Mouse (Mus musculus) MEL (cell line): ENCODE data around the gene Zfp217. TPM values are rescaled to one million over a fixed set of nuclear protein-coding genes. Genes with fewer than 3 reads are reported as not detected.

Source experiments
- DNase-seq: peaks from one replicate; pipeline ENCODE4 v3.0.0; 2011; ENCODE audit warnings: low read depth, low spot score
- H3K27ac ChIP-seq: 2 replicates; pipeline ENCODE4 v1.5.1; 2012; ENCODE audit warnings: low read depth, mild to moderate bottlenecking, control low read depth, low read length, moderate library complexity; ENCODE audit not compliant: control insufficient read depth
- H3K27me3 ChIP-seq, 2 experiments: fragments of 150-350 bp in 1 of 2; sonication (generic) in 1 of 2; 2 replicates each; pipeline ENCODE4 v1.6.1; 2012; ENCODE audit warnings: low read length in 2 of 2, mild to moderate bottlenecking in 2 of 2, improper control_type of control experiment in 1 of 2, moderate library complexity in 1 of 2; ENCODE audit not compliant: insufficient read depth in 2 of 2, control insufficient read depth in 1 of 2
- H3K36me3 ChIP-seq, 2 experiments: 2 replicates each; pipeline ENCODE4 v1.6.1; 2012 to 2014; ENCODE audit warnings: low read length in 2 of 2, improper control_type of control experiment in 1 of 2, inconsistent platforms in 1 of 2, mild to moderate bottlenecking in 1 of 2; ENCODE audit not compliant: insufficient read depth in 2 of 2, control insufficient read depth in 1 of 2
- H3K4me1 ChIP-seq, 2 experiments: fragments of 150-350 bp in 1 of 2; sonication (generic) in 1 of 2; 2 replicates each; pipeline ENCODE4 v1.6.1; 2012; ENCODE audit warnings: low read length in 2 of 2, improper control_type of control experiment in 1 of 2, mild to moderate bottlenecking in 1 of 2; ENCODE audit not compliant: insufficient read depth in 2 of 2, control insufficient read depth in 1 of 2
- H3K4me3 ChIP-seq, 2 experiments: fragments of 150-350 bp in 1 of 2; sonication (generic) in 1 of 2; 2 replicates each; pipeline ENCODE4 v1.5.1; 2012; ENCODE audit warnings: low read depth in 2 of 2, low read length in 2 of 2, mild to moderate bottlenecking in 2 of 2, moderate library complexity in 2 of 2, control low read depth in 1 of 2, improper control_type of control experiment in 1 of 2; ENCODE audit not compliant: control insufficient read depth in 1 of 2, insufficient read depth in 1 of 2
- H3K79me2 ChIP-seq: 2 replicates; pipeline ENCODE4 v1.6.1; 2012; ENCODE audit warnings: mild to moderate bottlenecking, low read length, moderate library complexity; ENCODE audit not compliant: control insufficient read depth, poor library complexity, insufficient read depth
- H3K9ac ChIP-seq: 2 replicates; pipeline ENCODE4 v1.6.1; 2012; ENCODE audit warnings: low read depth, mild to moderate bottlenecking, control low read depth, low read length, moderate library complexity; ENCODE audit not compliant: control insufficient read depth, poor library complexity, severe bottlenecking
- H3K9me3 ChIP-seq: fragments of 150-350 bp; sonication (generic); replicated peaks from 2 replicates; pipeline ENCODE4 v1.6.1; 2012; ENCODE audit warnings: mild to moderate bottlenecking, low read length, improper control_type of control experiment, moderate library complexity; ENCODE audit not compliant: insufficient read depth
- BHLHE40 ChIP-seq: IDR thresholded peaks from 2 replicates; pipeline ENCODE4 v1.6.1; 2012; ENCODE audit warnings: low read depth, mild to moderate bottlenecking, inconsistent platforms, low read length, improper control_type of control experiment, borderline replicate concordance
- CHD1 ChIP-seq: IDR thresholded peaks from 2 replicates; pipeline ENCODE4 v1.6.1; 2012; ENCODE audit warnings: low read depth, mild to moderate bottlenecking, inconsistent platforms, low read length, improper control_type of control experiment
- CHD2 ChIP-seq: IDR thresholded peaks from 2 replicates; pipeline ENCODE4 v1.6.1; 2011; ENCODE audit warnings: low read length, improper control_type of control experiment
- CTCF ChIP-seq, 3 experiments: IDR thresholded peaks in 2 of 3; conservative IDR thresholded peaks in 1 of 3; 2 replicates each; pipeline ENCODE4 v1.5.1; 2011 to 2012; ENCODE audit warnings: low read length in 3 of 3, low read depth in 2 of 3, mild to moderate bottlenecking in 2 of 3, improper control_type of control experiment in 1 of 3, inconsistent platforms in 1 of 3, mixed read lengths in 1 of 3, moderate library complexity in 1 of 3; ENCODE audit not compliant: control insufficient read depth in 1 of 3, insufficient read depth in 1 of 3, poor library complexity in 1 of 3, severe bottlenecking in 1 of 3
- E2F4 ChIP-seq: IDR thresholded peaks from 2 replicates; pipeline ENCODE4 v1.6.1; 2011; ENCODE audit warnings: low read depth, low read length, improper control_type of control experiment, borderline replicate concordance
- ELF1 ChIP-seq: IDR thresholded peaks from 2 replicates; pipeline ENCODE4 v1.6.1; 2014; ENCODE audit warnings: low read depth, mild to moderate bottlenecking, inconsistent platforms, low read length, improper control_type of control experiment, moderate library complexity
- EP300 ChIP-seq, 2 experiments: IDR thresholded peaks; 2 replicates each; pipeline ENCODE4 v1.6.1; 2011; ENCODE audit warnings: improper control_type of control experiment in 2 of 2, low read length in 2 of 2, low read depth in 1 of 2, mild to moderate bottlenecking in 1 of 2
- ETS1 ChIP-seq: IDR thresholded peaks from 2 replicates; pipeline ENCODE4 v1.6.1; 2012; ENCODE audit warnings: low read depth, mild to moderate bottlenecking, inconsistent platforms, low read length, improper control_type of control experiment, moderate library complexity
- GATA1 ChIP-seq: IDR thresholded peaks from 2 replicates; pipeline ENCODE4 v1.6.1; 2011; ENCODE audit warnings: low read depth, low read length, improper control_type of control experiment
- HCFC1 ChIP-seq: IDR thresholded peaks from 2 replicates; pipeline ENCODE4 v1.6.1; 2012; ENCODE audit warnings: low read depth, mild to moderate bottlenecking, inconsistent platforms, low read length, improper control_type of control experiment, moderate library complexity
- KAT2A ChIP-seq: conservative IDR thresholded peaks from 2 replicates; pipeline ENCODE4 v1.6.1; 2012; ENCODE audit warnings: low read depth, low read length, improper control_type of control experiment, inconsistent platforms
- MAFK ChIP-seq: IDR thresholded peaks from 2 replicates; pipeline ENCODE4 v1.6.1; 2011; ENCODE audit warnings: low read depth, mild to moderate bottlenecking, low read length, improper control_type of control experiment, borderline replicate concordance
- MAX ChIP-seq: IDR thresholded peaks from 2 replicates; pipeline ENCODE4 v1.6.1; 2011; ENCODE audit warnings: low read length, improper control_type of control experiment
- MAZ ChIP-seq: IDR thresholded peaks from 2 replicates; pipeline ENCODE4 v1.6.1; 2012; ENCODE audit warnings: low read depth, mild to moderate bottlenecking, inconsistent platforms, low read length, improper control_type of control experiment
- MEF2A ChIP-seq: IDR thresholded peaks from 2 replicates; pipeline ENCODE4 v1.6.1; 2014; ENCODE audit warnings: low read depth, mild to moderate bottlenecking, inconsistent platforms, low read length, improper control_type of control experiment; ENCODE audit not compliant: poor library complexity, insufficient replicate concordance, severe bottlenecking; ENCODE audit errors: extremely low read depth
- MXI1 ChIP-seq: IDR thresholded peaks from 2 replicates; pipeline ENCODE4 v1.6.1; 2011; ENCODE audit warnings: mild to moderate bottlenecking, low read depth, low read length, improper control_type of control experiment
- MYB ChIP-seq: IDR thresholded peaks from 2 replicates; pipeline ENCODE4 v1.6.1; 2011; ENCODE audit warnings: mild to moderate bottlenecking, low read depth, low read length, improper control_type of control experiment
- MYC ChIP-seq: IDR thresholded peaks from 2 replicates; pipeline ENCODE4 v1.6.1; 2011; ENCODE audit warnings: low read depth, mild to moderate bottlenecking, low read length, improper control_type of control experiment, moderate library complexity
- NELFE ChIP-seq: IDR thresholded peaks from 2 replicates; pipeline ENCODE4 v1.6.1; 2011; ENCODE audit warnings: low read depth, low read length, improper control_type of control experiment
- NRF1 ChIP-seq: IDR thresholded peaks from 2 replicates; pipeline ENCODE4 v1.6.1; 2014; ENCODE audit warnings: low read depth, mild to moderate bottlenecking, inconsistent platforms, low read length, improper control_type of control experiment, moderate library complexity; ENCODE audit not compliant: poor library complexity, insufficient read depth, severe bottlenecking
- POLR2A ChIP-seq, 2 experiments: IDR thresholded peaks; 2 replicates each; pipeline ENCODE4 v1.6.1; 2011 to 2012; ENCODE audit warnings: low read length in 2 of 2, mild to moderate bottlenecking in 2 of 2, control low read depth in 1 of 2, improper control_type of control experiment in 1 of 2, low read depth in 1 of 2, moderate library complexity in 1 of 2; ENCODE audit not compliant: control insufficient read depth in 1 of 2, insufficient read depth in 1 of 2, poor library complexity in 1 of 2
- POLR2AphosphoS2 ChIP-seq: IDR thresholded peaks from 2 replicates; pipeline ENCODE4 v1.6.1; 2011; ENCODE audit warnings: low read length, improper control_type of control experiment
- RAD21 ChIP-seq: IDR thresholded peaks from 2 replicates; pipeline ENCODE4 v1.6.1; 2011; ENCODE audit warnings: mild to moderate bottlenecking, low read depth, low read length, improper control_type of control experiment
- RCOR1 ChIP-seq: IDR thresholded peaks from 2 replicates; pipeline ENCODE4 v1.6.1; 2012; ENCODE audit warnings: low read depth, mild to moderate bottlenecking, inconsistent platforms, low read length, improper control_type of control experiment
- SIN3A ChIP-seq: IDR thresholded peaks from 2 replicates; pipeline ENCODE4 v1.6.1; 2012; ENCODE audit warnings: low read length, improper control_type of control experiment, inconsistent platforms
- SMC3 ChIP-seq: IDR thresholded peaks from 2 replicates; pipeline ENCODE4 v1.6.1; 2011; ENCODE audit warnings: low read depth, low read length, improper control_type of control experiment
- TAL1 ChIP-seq: IDR thresholded peaks from 2 replicates; pipeline ENCODE4 v1.6.1; 2012; ENCODE audit warnings: mild to moderate bottlenecking, inconsistent platforms, low read length, moderate library complexity, mixed read lengths
- TBP ChIP-seq: IDR thresholded peaks from 2 replicates; pipeline ENCODE4 v1.8.0; 2011; ENCODE audit warnings: low read depth, low read length, improper control_type of control experiment
- UBTF ChIP-seq: IDR thresholded peaks from 2 replicates; pipeline ENCODE4 v1.6.1; 2012; ENCODE audit warnings: low read depth, mild to moderate bottlenecking, inconsistent platforms, low read length, improper control_type of control experiment, moderate library complexity, borderline replicate concordance; ENCODE audit not compliant: insufficient read depth
- USF2 ChIP-seq, 2 experiments: IDR thresholded peaks; 2 replicates each; pipeline ENCODE4 v1.6.1; 2011 to 2012; ENCODE audit warnings: improper control_type of control experiment in 2 of 2, low read length in 2 of 2, borderline replicate concordance in 1 of 2, inconsistent platforms in 1 of 2, low read depth in 1 of 2, mild to moderate bottlenecking in 1 of 2; ENCODE audit not compliant: insufficient read depth in 1 of 2
- ZC3H11A ChIP-seq: IDR thresholded peaks from 2 replicates; pipeline ENCODE4 v1.6.1; 2012; ENCODE audit warnings: low read depth, mild to moderate bottlenecking, inconsistent platforms, low read length, improper control_type of control experiment
- ZKSCAN1 ChIP-seq: IDR thresholded peaks from 2 replicates; pipeline ENCODE4 v1.6.1; 2012; ENCODE audit warnings: low read depth, mild to moderate bottlenecking, inconsistent platforms, low read length, improper control_type of control experiment, moderate library complexity
- polyA plus RNA-seq, 2 experiments: library from polyadenylated mRNA; stranded (reverse) in 1 of 2; unstranded in 1 of 2; fragments of >175 nt in 1 of 2; fragments of >200 nt in 1 of 2; gene quantifications; 2 replicates each; pipeline versions ENCODE4 v1.2.1 to v1.2.4; 2012; ENCODE audit warnings: low replicate concordance in 2 of 2, low read depth in 1 of 2; ENCODE audit not compliant: insufficient read length in 2 of 2, insufficient read depth in 1 of 2, missing spikeins in 1 of 2
- total RNA-seq: library from RNA; depleted of rRNA; stranded (reverse); fragments of 300-350 nt; gene quantifications from 2 replicates; pipeline ENCODE4 v1.2.3, GENCODE M21; 2012

Gene Zfp217
- total and polyA plus RNA-seq, 3 experiments = 21.7 to 34.9 (median 25.5) TPM

DNA sequence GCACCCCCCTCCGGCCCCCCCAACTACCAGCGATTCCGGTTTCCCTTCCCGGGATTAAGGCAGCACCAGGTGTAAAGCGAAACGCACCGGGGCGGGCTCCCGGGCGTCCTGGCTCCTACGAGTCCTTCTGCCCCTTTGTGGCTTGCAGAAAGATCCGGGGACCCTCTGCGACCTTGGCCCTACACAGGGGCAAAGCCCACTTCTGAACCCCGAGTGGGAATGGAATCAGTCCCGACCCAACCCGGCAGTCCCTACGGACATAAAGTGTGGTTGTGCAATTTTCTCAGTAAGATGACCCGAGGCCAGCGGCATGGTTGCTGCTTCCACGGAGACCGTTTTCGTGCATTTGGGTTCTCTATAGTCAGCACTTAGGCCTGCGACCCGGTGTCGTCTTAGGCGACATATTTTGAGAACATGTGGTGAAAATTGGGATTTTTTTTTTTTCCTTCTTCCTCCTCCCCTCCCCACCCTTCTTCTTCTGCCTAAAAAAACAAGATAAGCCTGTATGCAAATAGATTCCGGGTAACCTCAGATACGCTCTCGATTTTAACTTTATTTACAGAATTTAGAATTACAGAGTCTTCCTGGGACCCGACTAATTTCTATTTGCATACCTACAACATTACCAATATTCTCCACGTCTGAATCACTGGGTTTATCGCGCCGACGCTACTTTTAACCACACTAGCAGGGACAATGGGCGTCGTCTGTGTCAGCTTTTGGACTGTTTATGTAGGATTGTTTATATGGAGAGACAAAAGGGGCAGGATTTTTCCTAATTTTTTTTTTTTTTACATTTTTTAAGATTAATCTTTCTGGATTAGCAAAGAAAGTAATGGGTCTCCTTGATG is 5.7 kb upstream of the Zfp217 start (continued):
- TF ChIP-seq MEF2A = no peak
- TF ChIP-seq POLR2AphosphoS2 = no peak
- no peak for TF ChIP-seq NRF1
- peak; percentile 69; the same call in 1 of the 2 replicates for TF ChIP-seq HCFC1
- TF ChIP-seq MYC = peak; percentile 88
- TF ChIP-seq TBP = peak; percentile 76
- TF ChIP-seq ETS1 = peak; percentile 97
- TF ChIP-seq E2F4 = no peak
- no peak for TF ChIP-seq SMC3
- TF ChIP-seq MAX = peak; percentile 83
- TF ChIP-seq BHLHE40 = peak; percentile 58; the same call in 1 of the 2 replicates
- peak; percentile 79 to 91 for TF ChIP-seq EP300 (IDR thresholded peaks at IDR 0.05; ENCODE audit: low read depth in 1 of 2, low read length in 2 of 2)
- TF ChIP-seq GATA1 = peak; percentile 94
- TF ChIP-seq POLR2A (IDR thresholded peaks at IDR 0.05; ENCODE audit: control insufficient read depth in 1 of 2, insufficient read depth in 1 of 2, low read depth in 1 of 2, low read length in 2 of 2, poor library complexity in 1 of 2) = peak in 1 of 2 experiments; percentile 55; a peak in 1 of 4 replicates
- TF ChIP-seq CHD1 = peak; percentile 66
- TF ChIP-seq RAD21 = no peak
- TF ChIP-seq ZC3H11A = no peak
- no peak; the same call in 1 of the 2 replicates for TF ChIP-seq KAT2A
- TF ChIP-seq MAZ = peak; percentile 99

- peak; percentile 79 for DNase-seq
- Histone ChIP-seq H3K36me3 (peaks cover 0 to 27% of the 10 kb centered on the region in 2 experiments; a peak in 2 of 4 replicates), H3K9ac (peak overlapping the region; percentile 86)
- no peak; the same call in 1 of the 2 replicates for TF ChIP-seq RCOR1
- no peak for TF ChIP-seq TBP
- no peak for TF ChIP-seq ZKSCAN1
- no peak for TF ChIP-seq MYB
- TF ChIP-seq NELFE = peak; percentile 8
- TF ChIP-seq KAT2A = peak; percentile 7; the same call in 1 of the 2 replicates
- TF ChIP-seq UBTF = no peak
- 0 out of 2 replicates have a peak, but pooled peaks have one; percentile 36 for TF ChIP-seq ELF1
- no peak for TF ChIP-seq USF2 (IDR thresholded peaks at IDR 0.05; ENCODE audit: borderline replicate concordance in 1 of 2, insufficient read depth in 1 of 2, low read depth in 1 of 2, low read length in 2 of 2)
- TF ChIP-seq SIN3A = no peak
- TF ChIP-seq ZC3H11A = no peak
- no peak; a peak in 1 of 4 replicates for TF ChIP-seq POLR2A (IDR thresholded peaks at IDR 0.05; ENCODE audit: control insufficient read depth in 1 of 2, insufficient read depth in 1 of 2, low read depth in 1 of 2, low read length in 2 of 2, poor library complexity in 1 of 2)
- no peak for TF ChIP-seq BHLHE40
- TF ChIP-seq ETS1 = no peak; the same call in 1 of the 2 replicates
- TF ChIP-seq MXI1 = peak; percentile 55; the same call in 1 of the 2 replicates
- TF ChIP-seq CTCF (IDR thresholded peaks at IDR 0.05 in 2 of 3, conservative IDR thresholded peaks at IDR 0.05 in 1 of 3; ENCODE audit: control insufficient read depth in 1 of 3, insufficient read depth in 1 of 3, low read depth in 2 of 3, low read length in 3 of 3, poor library complexity in 1 of 3, severe bottlenecking in 1 of 3) = no peak
- no peak for TF ChIP-seq POLR2AphosphoS2
- TF ChIP-seq CHD2 = no peak
- peak in 1 of 2 experiments; percentile 34; a peak in 1 of 4 replicates for TF ChIP-seq EP300 (IDR thresholded peaks at IDR 0.05; ENCODE audit: low read depth in 1 of 2, low read length in 2 of 2)
- peak; percentile 54 for TF ChIP-seq MAX
- no peak for TF ChIP-seq TAL1
- TF ChIP-seq MAFK = no peak
- 0 out of 2 replicates have a peak, but pooled peaks have one; percentile 27 for TF ChIP-seq MYC
Observed at GRCm38 (mm10) chr2:170152856-170153255, 5.0 kb upstream of the Zfp217 start.

More at GRCm38 (mm10) chr2:170152856-170153255, 5.0 kb upstream of the Zfp217 start:
- Histone ChIP-seq H3K27me3 (no peaks in the 10 kb centered on the region), H3K4me1 (peaks cover 8 to 17% of the 10 kb centered on the region in 2 experiments), H3K4me3 (peak overlapping the region; percentile 50 to 80), H3K27ac (peak overlapping the region; percentile 92), H3K9me3 (no peaks in the 10 kb centered on the region), H3K79me2 (peaks cover 36% of the 10 kb centered on the region)
